Mouse (Mus musculus) testis, postnatal 10 days (tissue): ENCODE data around the gene Atg14.
A peak's percentile ranks its signal among the peaks of the same experiment; 100 is the strongest.
"Not testable (repeated sequence)": the region's sequence is repeated elsewhere in the genome, so short reads cannot be mapped to it uniquely, and the experiment has no call there.

Source experiments
- DNase-seq: peaks from one replicate; pipeline ENCODE4 v3.0.0; 2021; ENCODE audit warnings: low spot score

Gene Atg14

GRCm38 (mm10) chr14:47544286-47544685 is 26.2 kb downstream of the Atg14 start:
- DNase-seq, result no peak

DNA sequence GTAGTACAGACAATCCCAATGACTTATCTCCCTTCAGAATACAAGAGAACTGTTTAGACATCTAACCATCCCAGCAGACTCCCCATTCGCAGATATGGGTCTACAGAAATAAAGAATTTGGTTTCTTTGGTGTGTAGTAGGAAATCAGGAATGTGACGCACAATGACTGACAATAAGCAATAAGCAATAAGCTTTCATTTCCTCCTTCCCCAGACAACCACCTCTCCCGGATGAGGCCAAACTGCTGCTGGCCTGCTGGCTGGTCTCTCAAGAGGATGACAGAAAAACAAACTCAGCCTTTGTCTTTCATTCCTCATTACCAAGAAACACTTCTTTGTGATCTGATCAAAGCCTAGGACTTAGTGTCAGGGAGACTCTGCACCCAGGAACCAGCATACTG is 28.2 kb downstream of the Atg14 start:
- no peak for DNase-seq

- no peak for DNase-seq
These were observed 29.0 kb downstream of the Atg14 start for GRCm38 (mm10) chr14:47541325-47541948.

- DNase-seq, result no peak
These were observed 35.4 kb downstream of the Atg14 start for GRCm38 (mm10) chr14:47535096-47535495.

DNA sequence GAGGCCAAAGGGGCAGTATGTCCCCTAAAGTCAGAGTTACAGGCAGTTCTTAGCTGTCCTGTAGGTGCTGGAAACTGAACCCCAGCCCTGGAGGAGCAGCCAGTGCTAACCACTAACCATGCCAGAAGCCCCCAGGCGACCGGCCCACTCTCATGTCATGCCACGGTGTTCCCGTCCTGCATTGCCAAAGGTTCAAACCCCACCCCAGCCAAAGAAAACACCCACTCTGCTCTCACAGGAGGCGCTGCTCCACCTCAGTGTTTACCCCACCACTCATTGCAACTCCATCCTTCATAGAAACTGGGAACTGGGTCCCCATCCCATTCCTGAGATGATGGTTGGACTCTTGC is 36.3 kb downstream of the Atg14 start:
- DNase-seq, result no peak

DNA sequence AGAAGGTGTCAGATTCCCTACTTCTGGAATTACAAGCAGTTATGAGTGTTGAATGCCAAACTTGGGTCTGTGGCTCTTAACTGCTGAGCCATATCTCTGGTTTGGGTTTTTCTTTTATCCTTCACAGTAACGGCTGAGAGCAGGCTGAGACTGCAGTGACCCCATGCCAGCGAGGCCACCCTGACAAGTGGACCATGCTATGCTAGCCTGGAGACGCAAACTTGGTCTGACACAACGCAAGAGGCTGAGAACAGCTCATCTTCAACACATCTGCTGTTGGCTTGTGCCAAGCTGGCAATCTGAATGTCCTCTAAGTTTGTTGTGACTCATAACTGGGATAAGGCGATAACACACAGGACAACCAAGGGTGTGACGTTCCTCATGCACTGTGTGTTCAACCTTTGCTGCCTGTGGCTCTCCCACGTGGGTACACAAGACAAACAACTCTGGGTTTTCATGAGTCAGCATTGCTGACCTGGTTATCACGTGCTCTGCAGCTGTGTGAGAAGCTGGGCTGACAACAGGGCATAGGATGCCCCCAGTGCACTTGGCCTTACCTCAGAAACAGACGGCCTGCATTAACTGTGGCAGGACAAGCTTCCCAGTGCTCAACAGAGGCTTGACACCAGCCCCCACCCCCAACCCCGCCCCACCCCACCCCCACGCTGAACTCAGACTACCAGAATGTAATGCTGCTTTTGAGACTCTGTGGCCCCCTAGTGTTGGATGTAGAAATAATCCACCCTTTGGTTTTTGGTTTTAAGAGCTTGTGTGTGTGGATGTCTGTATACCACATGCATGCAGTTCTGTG is 36.9 kb downstream of the Atg14 start:
- DNase-seq, result no peak

- no peak for DNase-seq
These were observed 38.0 kb downstream of the Atg14 start for GRCm38 (mm10) chr14:47532496-47532895.

GRCm38 (mm10) chr14:47529592-47529991 is 40.9 kb downstream of the Atg14 start:
- DNase-seq, result not testable (repeated sequence)

DNA sequence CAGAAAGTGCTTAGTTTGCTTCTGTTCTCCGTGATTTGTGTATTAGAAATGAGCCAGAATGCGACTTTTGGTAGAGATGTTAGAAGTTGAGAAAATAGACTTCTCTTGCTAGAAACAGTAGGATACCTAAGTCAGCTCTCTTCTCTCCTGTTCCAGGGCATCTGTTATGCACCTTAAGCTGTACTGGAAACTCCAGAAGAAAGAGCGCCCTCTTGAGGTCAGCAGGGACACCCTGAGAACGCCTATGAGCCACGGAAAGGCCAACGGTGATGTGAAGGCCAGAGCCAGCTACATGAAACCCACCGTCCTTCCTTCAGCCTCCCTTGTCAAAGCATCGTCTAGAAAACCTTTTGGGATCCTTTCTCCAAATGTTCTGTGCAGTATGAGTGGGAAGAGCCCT is 41.4 kb downstream of the Atg14 start:
- DNase-seq, result peak; percentile 55

- DNase-seq, result no peak
These were observed 42.2 kb downstream of the Atg14 start for GRCm38 (mm10) chr14:47528293-47528692.

GRCm38 (mm10) chr14:47527833-47528232 is 42.6 kb downstream of the Atg14 start:
- no peak for DNase-seq

DNA sequence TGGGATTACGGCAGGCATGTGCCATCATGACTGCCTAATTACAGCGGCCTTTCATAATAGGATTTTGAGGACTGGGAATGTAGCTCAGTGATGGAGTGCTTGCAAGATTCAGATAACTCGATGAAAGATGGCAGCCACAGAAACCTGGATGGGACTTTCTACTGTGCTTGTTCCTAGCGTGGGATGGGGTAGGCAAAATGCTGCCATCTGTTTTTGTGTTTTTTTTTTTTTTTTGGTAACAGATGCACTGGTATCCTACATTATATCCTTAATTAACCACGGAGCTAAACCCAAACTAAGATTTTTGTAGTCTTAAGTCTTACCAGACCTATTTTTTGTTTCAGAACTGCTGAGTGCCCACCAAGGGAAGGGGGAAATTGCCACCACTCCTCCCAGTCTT is 44.6 kb downstream of the Atg14 start:
- DNase-seq, result no peak

DNA sequence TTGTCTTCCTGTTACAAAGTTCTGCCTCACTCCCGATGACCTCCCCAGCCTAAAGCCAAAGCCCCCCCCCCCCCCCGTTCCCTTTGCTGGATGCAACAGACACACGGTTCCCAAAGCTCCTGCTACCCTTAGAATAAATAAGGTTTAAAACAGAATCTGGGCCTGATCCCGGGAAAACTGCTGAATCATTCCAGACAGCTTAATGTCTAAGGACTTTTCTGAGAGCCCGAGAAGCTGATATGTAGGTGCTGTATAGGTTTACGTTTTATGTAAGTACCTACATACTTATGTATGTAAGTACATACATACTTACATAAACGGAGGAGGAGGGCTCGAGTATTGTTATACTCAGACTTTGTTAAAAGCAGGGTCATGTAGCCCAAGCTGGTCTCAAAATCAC is 45.1 kb downstream of the Atg14 start:
- DNase-seq, result no peak

GRCm38 (mm10) chr14:47522301-47522700 is 48.1 kb downstream of the Atg14 start:
- no peak for DNase-seq

DNA sequence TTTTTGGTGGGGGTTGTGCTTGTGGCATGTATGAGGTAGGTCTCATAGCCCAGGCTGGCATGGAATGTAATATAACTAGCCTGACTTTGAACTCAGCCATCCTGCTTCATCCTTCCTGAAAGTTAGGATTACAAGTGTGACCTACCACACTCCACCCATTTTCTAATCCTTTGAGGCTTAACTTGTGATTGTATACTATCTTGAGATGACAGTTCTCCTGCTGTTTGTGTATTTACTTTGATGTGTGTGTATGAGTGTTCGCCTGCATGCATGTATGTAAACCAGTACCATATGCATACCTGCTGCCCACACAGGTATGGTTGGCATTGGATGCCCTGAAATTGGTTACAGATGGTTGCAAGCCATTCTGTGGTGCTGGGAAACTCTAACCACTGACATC is 48.8 kb downstream of the Atg14 start:
- DNase-seq, result no peak

- no peak for DNase-seq
These were observed 49.5 kb downstream of the Atg14 start for GRCm38 (mm10) chr14:47520751-47521449.

DNA sequence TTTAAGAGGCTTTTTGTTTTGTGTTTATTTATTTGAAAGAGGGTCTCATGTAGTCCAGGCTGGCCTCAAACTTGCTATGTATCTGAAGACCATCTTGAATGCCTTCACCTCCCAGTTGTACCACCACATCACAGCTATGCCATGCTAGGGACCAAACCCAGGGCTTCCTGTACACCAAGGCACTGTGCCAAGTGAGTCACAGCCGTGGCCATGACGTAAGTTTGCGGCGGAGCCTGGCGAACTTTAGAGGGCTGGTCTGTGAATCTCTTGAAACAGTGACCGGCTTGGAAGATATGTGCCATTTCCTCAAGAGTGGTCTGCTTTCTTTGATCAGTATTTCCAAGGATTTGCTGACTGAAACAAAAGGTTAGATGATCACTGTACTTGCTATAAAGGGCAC is 51.8 kb downstream of the Atg14 start:
- DNase-seq, result no peak

DNA sequence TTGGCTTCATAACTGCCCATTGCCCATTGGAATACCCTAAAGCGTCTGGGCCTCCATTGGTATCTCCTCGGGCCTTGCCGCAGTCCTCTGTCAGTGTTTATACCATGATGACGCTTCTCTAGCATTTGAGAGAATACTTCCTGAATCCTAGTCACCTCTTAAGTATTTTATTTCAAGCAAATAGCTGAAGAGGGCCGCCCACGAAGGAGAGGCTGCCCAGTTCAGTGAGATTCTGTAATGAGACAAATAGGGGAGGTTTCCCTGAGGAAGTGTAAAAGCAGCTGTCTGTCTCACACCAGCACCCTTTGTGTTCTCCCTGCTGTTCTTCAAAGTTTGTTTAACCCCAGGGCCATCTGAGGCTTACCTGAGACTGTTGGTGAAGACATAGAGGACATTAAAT is 53.7 kb downstream of the Atg14 start:
- no peak for DNase-seq

- no peak for DNase-seq
These were observed 54.8 kb downstream of the Atg14 start for GRCm38 (mm10) chr14:47515636-47516035.

DNA sequence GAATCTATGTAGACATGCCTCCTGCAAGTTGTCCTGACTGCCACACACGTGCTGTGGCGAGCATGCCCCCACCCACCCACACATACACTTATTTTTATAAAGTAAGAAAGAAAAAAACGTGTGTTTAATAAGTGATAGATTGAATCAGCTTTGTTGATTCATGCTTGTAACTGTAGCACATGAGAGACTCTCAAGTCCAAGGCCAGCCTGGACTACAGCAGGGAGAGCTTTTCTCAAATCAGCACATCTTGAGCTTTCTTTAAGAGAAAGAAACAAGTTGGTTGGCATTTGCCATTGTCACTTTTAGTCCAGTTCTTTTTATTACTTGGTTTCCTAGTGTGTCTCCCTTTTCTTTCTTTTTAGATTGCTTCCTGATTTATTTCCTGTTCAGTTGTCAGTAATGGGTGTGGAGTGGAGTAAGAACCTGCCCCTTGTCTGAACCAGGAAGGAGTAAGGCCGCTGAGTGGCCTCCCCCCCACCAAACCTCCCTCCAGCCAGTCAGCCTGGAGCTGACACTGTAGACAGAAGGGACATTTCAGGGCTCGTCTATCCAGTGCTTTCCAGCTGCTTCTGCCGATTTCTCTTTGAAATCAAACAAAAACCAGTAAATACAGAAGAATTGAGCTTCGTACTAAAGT is 55.5 kb downstream of the Atg14 start:
- DNase-seq, result no peak

DNA sequence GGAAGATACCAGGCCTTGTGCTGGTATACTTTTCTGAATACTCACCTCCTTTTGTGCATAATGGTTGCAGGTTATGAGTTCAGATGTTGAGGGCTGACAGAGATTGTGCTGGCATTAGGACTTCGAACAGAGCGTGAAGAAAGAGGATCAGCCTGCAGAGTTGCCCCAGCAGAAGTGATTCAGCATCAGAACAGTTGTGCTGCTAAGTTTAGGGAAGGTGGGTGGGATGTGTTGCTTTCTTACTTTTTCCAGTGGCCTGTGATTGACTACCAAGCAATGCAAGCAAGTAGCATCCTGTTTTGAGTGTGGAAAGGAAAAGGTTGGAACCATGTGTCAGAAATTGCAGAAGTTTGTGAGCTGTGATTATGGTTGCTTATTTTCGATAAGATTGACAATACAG is 56.8 kb downstream of the Atg14 start:
- DNase-seq, result no peak

- no peak for DNase-seq
These were observed 60.2 kb downstream of the Atg14 start for GRCm38 (mm10) chr14:47510244-47510643.

DNA sequence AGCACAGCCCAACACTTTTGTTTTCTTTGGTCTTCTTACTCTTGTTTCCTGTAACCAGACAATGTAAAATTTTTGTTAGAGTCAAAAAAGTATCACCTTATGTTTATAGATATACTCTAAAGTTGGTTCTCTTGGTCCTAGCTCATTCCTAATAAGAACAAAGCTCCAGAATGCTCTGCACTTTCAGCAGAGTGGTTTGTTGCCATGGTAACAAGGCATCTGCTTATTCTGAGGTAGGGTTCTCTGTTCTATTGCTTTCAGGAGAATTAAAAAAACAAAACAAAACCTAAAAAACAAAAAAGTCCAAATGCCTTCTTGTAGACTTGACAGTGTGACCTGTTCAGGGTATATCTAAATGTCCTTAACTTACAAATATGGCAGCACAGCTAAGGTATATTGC is 62.4 kb downstream of the Atg14 start:
- no peak for DNase-seq
